Mouse (Mus musculus): Measurements from ENCODE around the gene Dlg4.

- no peak for TF ChIP-seq CTCF (IDR thresholded peaks at IDR 0.05; ENCODE audit: control insufficient read depth, insufficient read depth, low read length)
- no peak for TF ChIP-seq POLR2A (IDR thresholded peaks at IDR 0.05; ENCODE audit: borderline replicate concordance, control insufficient read depth, low read depth, low read length)
Observed at GRCm38 (mm10) chr11:70053898-70054570, 37.3 kb downstream of the Dlg4 start, which contains the start of gene Asgr1.
